Mouse (Mus musculus) liver, embryonic 16.5 days (tissue): ENCODE results near the gene Spef1. TPM values are rescaled to one million over a fixed set of nuclear protein-coding genes. Genes with fewer than 3 reads are reported as not detected.

Experiments
- ATAC-seq: fragments of 200-750 bp; cut with Nextera tagmentation; 2 replicates; pipeline ENCODE4 v1.8.0; 2017; ENCODE audit warnings: low read depth, mild to moderate bottlenecking, moderate number of reproducible peaks, moderate library complexity
- H3K27ac ChIP-seq: fragments of 300-500 bp; sonication (generic); 2 replicates; pipeline ENCODE4 v1.5.1; 2014; ENCODE audit warnings: mild to moderate bottlenecking, low read length
- H3K27me3 ChIP-seq: fragments of 300-500 bp; sonication (generic); 2 replicates; pipeline ENCODE4 v1.6.1; 2014; ENCODE audit warnings: low read depth, low read length, mixed read lengths; ENCODE audit not compliant: control insufficient read depth, insufficient read depth
- H3K36me3 ChIP-seq: fragments of 300-500 bp; sonication (generic); 2 replicates; pipeline ENCODE4 v1.6.1; 2014; ENCODE audit warnings: mild to moderate bottlenecking; ENCODE audit not compliant: control insufficient read depth, insufficient read depth
- H3K4me1 ChIP-seq: fragments of 300-500 bp; sonication (generic); 2 replicates; pipeline ENCODE4 v1.6.1; 2014; ENCODE audit warnings: low read depth, low read length, mixed read lengths; ENCODE audit not compliant: control insufficient read depth
- H3K4me2 ChIP-seq: fragments of 300-500 bp; sonication (generic); 2 replicates; pipeline ENCODE4 v1.6.1; 2014; ENCODE audit warnings: low read depth, low read length, mixed read lengths
- H3K4me3 ChIP-seq: fragments of 300-500 bp; sonication (generic); 2 replicates; pipeline ENCODE4 v1.5.1; 2014; ENCODE audit warnings: low read depth, mild to moderate bottlenecking, low read length
- H3K9ac ChIP-seq: fragments of 300-500 bp; sonication (generic); 2 replicates; pipeline ENCODE4 v1.6.1; 2014; ENCODE audit warnings: low read depth, low read length
- H3K9me3 ChIP-seq: fragments of 300-500 bp; sonication (generic); replicated peaks from 2 replicates; pipeline ENCODE4 v1.6.1; 2016; ENCODE audit warnings: low read length; ENCODE audit not compliant: control insufficient read depth
- WGBS: fragments of 180-500 bp; shearing (Covaris S2); extraction: QIAGEN DNeasy Blood & Tissue Kit; methylation state at CpG from one replicate; pipeline ENCODE4 v1.1.7; 2014; ENCODE audit not compliant: insufficient replicate concordance; 5-methylcytosine and 5-hydroxymethylcytosine counted together
- polyA plus RNA-seq: library from polyadenylated mRNA; unstranded; fragments of >200 nt; fragmentation: Nextera tagmentation; extraction: Ambion mirVana; gene quantifications from 2 replicates; pipeline ENCODE4 v1.2.1, GENCODE M21; 2015

Spef1 gene
- polyA plus RNA-seq, 1 experiment from 2014 or later = 1.1 TPM

DNA sequence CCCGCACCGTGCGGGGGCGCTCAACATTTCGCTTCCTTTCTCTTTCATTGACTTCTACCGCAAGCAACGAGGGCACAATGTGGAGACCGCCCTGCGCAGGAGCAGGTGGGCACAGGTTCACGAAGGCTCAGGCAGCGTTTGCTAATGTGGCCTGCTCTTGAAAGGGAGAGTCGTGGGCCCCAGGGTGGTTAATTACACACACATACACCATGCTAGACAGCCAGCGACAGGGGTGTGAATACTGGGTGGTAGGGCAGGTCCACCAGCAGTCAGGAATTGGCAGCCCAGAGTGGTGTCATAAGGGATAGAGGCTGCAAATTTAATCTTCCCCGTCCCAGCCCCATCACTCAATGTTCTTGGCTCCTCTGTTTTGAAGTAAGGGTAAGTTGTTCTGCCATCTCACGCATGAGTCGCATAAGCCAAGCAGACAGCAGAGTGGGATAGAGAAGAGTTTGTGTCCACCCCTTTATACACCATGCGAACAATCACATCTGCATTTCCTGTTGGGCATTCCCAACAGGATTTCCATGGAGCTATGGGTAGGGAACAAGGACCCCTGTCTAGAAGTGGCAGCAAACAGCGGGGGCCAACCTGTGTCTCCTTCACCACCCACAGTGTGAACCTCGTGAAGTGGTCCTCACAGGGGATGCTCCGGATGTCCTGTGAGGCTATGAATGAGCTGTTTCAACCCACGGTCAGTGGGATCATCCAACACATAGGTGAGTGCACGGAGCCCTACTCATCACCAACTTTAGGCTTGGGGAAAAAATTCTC lies 43.9 kb downstream of the Spef1 start:
- no peak overlapping the region for H3K4me3 ChIP-seq
- no peak overlapping the region for H3K27ac ChIP-seq
- no peaks in the 10 kb centered on the region for H3K27me3 ChIP-seq
- no peak overlapping the region for H3K9ac ChIP-seq
- H3K9me3 ChIP-seq = no peaks in the 10 kb centered on the region
- ATAC-seq = no peak
- H3K4me1 ChIP-seq = peaks cover 14% of the 10 kb centered on the region
- H3K4me2 ChIP-seq = peak overlapping the region; percentile 22; the same call in 1 of the 2 replicates
- peaks cover 41% of the 10 kb centered on the region for H3K36me3 ChIP-seq
- WGBS = 78% methylated on average over 22 of the region's 22 CpGs

DNA sequence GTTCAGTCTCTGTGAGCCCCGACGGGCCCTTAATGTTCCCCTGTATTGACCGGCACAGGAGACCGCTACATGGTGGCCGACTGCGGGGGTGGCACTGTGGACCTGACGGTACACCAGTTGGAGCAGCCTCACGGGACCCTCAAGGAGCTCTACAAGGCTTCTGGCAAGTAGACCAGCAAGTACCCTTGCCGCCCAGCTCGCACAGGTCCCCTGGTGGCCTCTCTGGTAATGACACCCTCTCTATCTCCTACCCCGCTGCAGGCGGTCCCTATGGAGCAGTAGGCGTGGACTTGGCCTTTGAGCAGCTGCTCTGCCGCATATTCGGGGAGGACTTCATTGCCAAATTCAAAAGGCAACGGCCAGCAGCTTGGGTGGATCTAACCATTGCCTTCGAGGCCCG lies 44.5 kb downstream of the Spef1 start:
- H3K4me1 ChIP-seq = peaks cover 15% of the 10 kb centered on the region
- H3K36me3 ChIP-seq = peaks cover 35% of the 10 kb centered on the region
- no peak overlapping the region for H3K27ac ChIP-seq
- no peak overlapping the region for H3K4me3 ChIP-seq
- 19% methylated on average over 18 of the region's 18 CpGs for WGBS
- H3K9me3 ChIP-seq = no peaks in the 10 kb centered on the region
- ATAC-seq = peak; percentile 81
- H3K4me2 ChIP-seq = peak overlapping the region; percentile 22; the same call in 1 of the 2 replicates
- H3K27me3 ChIP-seq = no peaks in the 10 kb centered on the region
- no peak overlapping the region for H3K9ac ChIP-seq

DNA sequence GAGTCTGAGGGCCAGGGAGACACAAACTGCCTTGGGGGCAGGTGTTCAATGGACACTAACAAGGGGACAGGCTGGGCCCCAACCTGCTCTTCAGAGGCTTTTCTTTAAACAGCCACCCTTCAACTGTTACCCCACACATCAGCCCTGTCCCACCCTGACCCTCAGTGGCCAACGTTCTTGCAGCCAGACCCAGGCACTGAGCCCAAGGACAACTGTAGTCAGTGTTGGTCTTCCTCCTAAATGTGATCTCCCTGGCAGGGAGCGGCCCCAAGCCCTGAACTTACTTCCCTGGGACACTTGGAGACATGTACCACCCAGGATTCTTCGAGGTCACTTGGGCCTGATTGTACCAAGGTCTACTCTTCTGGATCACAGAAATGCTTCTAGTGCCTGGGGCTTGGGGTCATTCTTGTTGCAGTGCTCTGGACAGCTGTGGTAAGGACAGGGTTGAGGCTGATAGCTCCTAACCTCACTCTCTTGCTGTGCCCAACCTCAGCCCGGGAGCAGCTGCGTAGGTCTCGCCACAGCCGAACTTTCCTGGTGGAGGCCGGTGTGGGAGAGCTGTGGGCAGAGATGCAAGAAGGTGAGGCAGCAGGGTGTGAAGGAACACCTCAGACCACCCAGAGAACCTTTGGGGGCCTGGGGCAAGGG lies 45.6 kb downstream of the Spef1 start:
- H3K27ac ChIP-seq = no peak overlapping the region
- H3K36me3 ChIP-seq = peaks cover 24% of the 10 kb centered on the region
- no peak overlapping the region for H3K9ac ChIP-seq
- no peak overlapping the region for H3K4me2 ChIP-seq
- H3K9me3 ChIP-seq = no peaks in the 10 kb centered on the region
- no peak overlapping the region for H3K4me3 ChIP-seq
- H3K27me3 ChIP-seq = no peaks in the 10 kb centered on the region
- no peak for ATAC-seq
- peaks cover 22% of the 10 kb centered on the region for H3K4me1 ChIP-seq
- WGBS = 83% methylated on average over 8 of the region's 8 CpGs

DNA sequence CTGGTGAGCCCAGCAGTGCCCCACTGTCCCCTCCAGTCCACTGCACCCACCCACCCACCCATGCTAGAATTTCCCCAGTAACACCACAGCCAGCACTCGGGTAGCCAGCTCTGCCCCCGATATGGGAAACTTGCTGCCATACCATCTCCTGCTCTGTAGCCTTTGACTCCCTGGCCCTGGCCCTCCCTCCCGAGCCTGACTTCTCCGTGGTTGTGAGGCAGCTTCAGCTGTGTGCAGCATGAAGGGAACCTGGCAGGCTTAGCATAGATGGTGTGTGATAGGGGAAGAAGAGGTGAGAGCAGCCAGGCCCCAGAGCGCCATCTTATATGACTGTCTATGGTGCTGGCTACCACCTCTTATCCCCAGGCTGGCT lies 46.6 kb downstream of the Spef1 start:
- no peak overlapping the region for H3K4me3 ChIP-seq
- H3K4me1 ChIP-seq = peaks cover 30% of the 10 kb centered on the region
- H3K36me3 ChIP-seq = peaks cover 15% of the 10 kb centered on the region
- no peak for ATAC-seq
- H3K27ac ChIP-seq = no peak overlapping the region
- 72% methylated on average over 5 of the region's 5 CpGs for WGBS
- no peaks in the 10 kb centered on the region for H3K27me3 ChIP-seq
- no peak overlapping the region for H3K9ac ChIP-seq
- no peaks in the 10 kb centered on the region for H3K9me3 ChIP-seq
- H3K4me2 ChIP-seq = no peak overlapping the region

DNA sequence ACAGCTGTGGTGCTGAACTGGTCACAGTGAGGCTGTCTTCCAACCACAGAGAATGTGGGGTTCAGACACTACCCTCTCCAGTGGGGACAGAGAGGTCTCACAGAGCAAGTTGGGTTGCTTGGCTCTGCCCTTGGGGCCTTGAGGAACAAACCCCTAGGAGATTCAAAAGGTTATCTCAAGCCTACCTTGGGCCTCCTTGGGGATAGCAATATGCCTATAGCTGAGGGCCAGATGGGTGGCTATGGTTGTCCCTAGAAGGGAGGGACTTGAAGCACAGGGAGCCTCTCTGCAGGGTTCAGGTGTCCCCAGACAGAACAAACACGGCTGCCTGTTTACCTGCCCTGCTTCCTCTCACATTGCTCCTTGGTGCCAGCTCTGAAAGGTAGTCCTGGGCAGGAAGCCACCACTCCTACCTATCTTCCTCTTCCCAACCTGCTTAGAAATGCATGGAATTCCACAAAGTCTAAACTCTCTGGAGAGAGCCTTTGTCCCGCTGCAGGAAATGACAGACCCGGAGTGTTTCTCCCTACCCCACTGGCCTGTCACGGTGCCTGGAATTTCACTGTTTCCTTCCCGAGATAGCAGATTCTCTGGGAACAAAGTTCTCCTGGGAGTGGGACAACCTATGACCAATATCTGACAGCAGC lies 47.1 kb downstream of the Spef1 start:
- ATAC-seq = no peak
- peaks cover 9% of the 10 kb centered on the region for H3K36me3 ChIP-seq
- peak overlapping the region; percentile 41; the same call in 1 of the 2 replicates for H3K27ac ChIP-seq
- H3K9ac ChIP-seq = 0 out of 2 replicates have a peak overlapping the region, but pooled peaks have one; percentile 6
- H3K4me3 ChIP-seq = no peak overlapping the region
- 64% methylated on average over 5 of the region's 5 CpGs for WGBS
- H3K9me3 ChIP-seq = no peaks in the 10 kb centered on the region
- peaks cover 35% of the 10 kb centered on the region for H3K4me1 ChIP-seq
- H3K4me2 ChIP-seq = no peak overlapping the region
- no peaks in the 10 kb centered on the region for H3K27me3 ChIP-seq

DNA sequence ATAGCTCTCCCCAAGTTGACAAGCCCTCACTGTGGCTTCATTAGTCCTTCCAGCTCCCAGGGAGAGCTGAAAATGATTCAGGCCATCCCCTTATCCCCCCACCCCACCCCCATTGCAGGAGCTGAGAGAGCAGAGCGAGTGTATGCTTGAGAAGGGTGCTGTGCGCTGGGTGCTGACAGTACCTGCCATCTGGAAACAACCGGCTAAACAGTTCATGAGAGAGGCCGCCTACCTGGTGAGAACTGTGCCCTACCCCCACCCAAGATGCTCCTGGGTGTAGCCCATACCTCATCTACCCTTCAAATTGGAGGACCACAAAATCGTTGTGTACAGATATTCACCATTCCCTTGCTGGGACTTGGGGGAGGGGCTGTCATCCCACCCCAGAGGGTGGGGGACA lies 47.8 kb downstream of the Spef1 start:
- no peak for ATAC-seq
- no peak overlapping the region for H3K9ac ChIP-seq
- H3K36me3 ChIP-seq = peaks cover 4% of the 10 kb centered on the region
- H3K27ac ChIP-seq = no peak overlapping the region
- H3K9me3 ChIP-seq = no peaks in the 10 kb centered on the region
- H3K4me1 ChIP-seq = peaks cover 42% of the 10 kb centered on the region
- no peak overlapping the region for H3K4me2 ChIP-seq
- H3K4me3 ChIP-seq = no peak overlapping the region
- 75% methylated on average over 5 of the region's 5 CpGs for WGBS
- H3K27me3 ChIP-seq = no peaks in the 10 kb centered on the region

DNA sequence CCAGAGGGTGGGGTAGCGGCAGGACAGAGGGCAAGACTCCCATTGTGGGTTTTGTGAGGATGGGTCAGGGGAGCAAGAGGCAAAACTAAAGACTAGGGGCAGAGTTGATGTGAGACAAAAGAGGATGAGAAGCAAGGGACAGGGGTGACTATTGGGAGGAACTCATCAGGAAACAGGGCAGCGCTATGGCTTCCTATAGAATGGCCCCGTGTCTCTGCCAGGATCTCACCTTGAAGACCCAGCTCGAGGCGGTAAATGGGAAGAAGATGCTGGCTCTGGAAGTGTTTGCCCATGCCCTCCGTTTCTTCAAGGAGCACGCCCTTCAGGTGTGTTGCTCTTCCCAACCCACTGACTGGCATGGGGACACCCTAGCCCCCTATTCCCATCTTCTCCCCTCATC lies 48.3 kb downstream of the Spef1 start:
- peaks cover 46% of the 10 kb centered on the region for H3K4me1 ChIP-seq
- peaks cover 4% of the 10 kb centered on the region for H3K36me3 ChIP-seq
- H3K9me3 ChIP-seq = no peaks in the 10 kb centered on the region
- no peak overlapping the region for H3K4me3 ChIP-seq
- H3K9ac ChIP-seq = no peak overlapping the region
- no peak for ATAC-seq
- no peaks in the 10 kb centered on the region for H3K27me3 ChIP-seq
- H3K27ac ChIP-seq = no peak overlapping the region
- H3K4me2 ChIP-seq = no peak overlapping the region
- WGBS = 89% methylated on average over 7 of the region's 7 CpGs

DNA sequence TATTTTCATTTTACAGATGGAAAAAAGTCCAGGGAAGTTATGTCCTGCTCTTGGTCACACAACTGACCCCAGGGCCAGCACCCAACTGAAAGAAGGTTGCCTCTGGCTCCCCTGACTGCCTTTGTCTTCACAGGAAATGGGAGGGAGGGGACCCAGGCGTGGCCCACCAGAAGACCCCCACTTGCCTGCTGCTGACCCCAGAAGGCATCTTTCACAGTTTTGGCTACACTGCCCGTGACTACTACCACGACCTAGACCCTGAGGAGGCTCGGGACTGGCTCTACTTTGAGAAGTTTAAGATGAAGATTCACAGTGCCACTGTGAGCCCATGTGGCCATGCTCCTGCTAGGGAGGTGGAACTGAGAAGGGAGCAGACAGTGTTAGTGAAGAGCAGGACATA lies 48.8 kb downstream of the Spef1 start:
- WGBS = 76% methylated on average over 4 of the region's 4 CpGs
- ATAC-seq = no peak
- H3K27ac ChIP-seq = no peak overlapping the region

More for the DNA sequence above, 48.8 kb downstream of the Spef1 start:
- Histone ChIP-seq H3K4me2 (no peak overlapping the region), H3K36me3 (0 out of 2 replicates have a peak, but pooled peaks cover under 1% of the 10 kb centered on the region), H3K9me3 (no peaks in the 10 kb centered on the region), H3K4me1 (peaks cover 46% of the 10 kb centered on the region), H3K27me3 (no peaks in the 10 kb centered on the region), H3K9ac (no peak overlapping the region), H3K4me3 (no peak overlapping the region)
